Mouse (Mus musculus): ENCODE measurements at regions not wholly inside any gene's neighbourhood (a gene's known extent, or its start where the extent isn't known, plus 50 kb on each side); places are given as distances from the start of the nearest gene placed in this dataset.

DNA sequence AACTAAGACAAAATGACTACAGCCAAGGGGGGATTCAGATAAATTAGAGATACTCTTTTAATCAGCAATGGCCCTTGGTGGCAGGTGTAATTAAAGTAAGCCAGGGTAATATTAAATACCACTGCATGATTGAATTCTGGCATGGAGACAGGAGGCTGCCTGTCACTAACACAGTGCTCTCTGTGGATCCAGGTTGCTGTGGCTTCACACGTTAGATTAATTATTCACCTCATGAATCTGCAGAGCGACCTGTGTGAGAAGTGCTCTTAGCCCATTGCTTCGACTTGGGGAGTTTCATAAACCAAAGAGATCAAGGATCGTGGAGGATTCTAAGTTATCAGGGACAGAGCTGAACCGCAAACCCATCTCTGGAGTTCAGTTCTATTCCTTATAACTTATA is 545.2 kb upstream of the Hs6st1 start:
- TF ChIP-seq CTCF (IDR thresholded peaks at IDR 0.05 in 2 of 3, conservative IDR thresholded peaks at IDR 0.05 in 1 of 3; ENCODE audit: control insufficient read depth in 1 of 3, insufficient read depth in 1 of 3, low read depth in 2 of 3, low read length in 3 of 3, poor library complexity in 1 of 3, severe bottlenecking in 1 of 3) (no peak), MXI1 (IDR thresholded peaks at IDR 0.05; ENCODE audit: low read depth, low read length) (no peak), ZKSCAN1 (IDR thresholded peaks at IDR 0.05; ENCODE audit: low read depth, low read length) (no peak), USF2 (IDR thresholded peaks at IDR 0.05; ENCODE audit: borderline replicate concordance in 1 of 2, insufficient read depth in 1 of 2, low read depth in 1 of 2, low read length in 2 of 2) (no peak), MAFK (IDR thresholded peaks at IDR 0.05; ENCODE audit: borderline replicate concordance, low read depth, low read length) (no peak), UBTF (IDR thresholded peaks at IDR 0.05; ENCODE audit: borderline replicate concordance, insufficient read depth, low read depth, low read length) (no peak), TAL1 (IDR thresholded peaks at IDR 0.05; ENCODE audit: low read length) (no peak), GATA1 (IDR thresholded peaks at IDR 0.05; ENCODE audit: low read depth, low read length) (no peak), ETS1 (IDR thresholded peaks at IDR 0.05; ENCODE audit: low read depth, low read length) (no peak), USF1 (IDR thresholded peaks at IDR 0.05; ENCODE audit: low read depth, low read length) (no peak), POLR2A (IDR thresholded peaks at IDR 0.05; ENCODE audit: control insufficient read depth in 1 of 2, insufficient read depth in 1 of 2, low read depth in 1 of 2, low read length in 2 of 2, poor library complexity in 1 of 2) (no peak), EP300 (IDR thresholded peaks at IDR 0.05; ENCODE audit: low read depth in 1 of 2, low read length in 2 of 2) (no peak)
